Mouse (Mus musculus) macrophage (primary cell): Measurements from ENCODE around the gene Inhbc. TPM values are rescaled to one million over a fixed set of nuclear protein-coding genes. Genes with fewer than 3 reads are reported as not detected.

Experiments
- H3K27ac ChIP-seq: fragments of 350-480 bp; formaldehyde crosslinking; 2 replicates; pipeline ENCODE4 v1.9.0; 2021
- H3K36me3 ChIP-seq: fragments of 350-480 bp; formaldehyde crosslinking; 2 replicates; pipeline ENCODE4 v1.9.0; 2021; ENCODE audit errors: inconsistent target
- H3K4me3 ChIP-seq: fragments of 350-480 bp; formaldehyde crosslinking; 2 replicates; pipeline ENCODE4 v1.9.0; 2021; ENCODE audit errors: inconsistent target
- H3K79me2 ChIP-seq: fragments of 350-480 bp; formaldehyde crosslinking; 2 replicates; pipeline ENCODE4 v1.9.0; 2021; ENCODE audit errors: inconsistent target
- WGBS: methylation state at CpG from one replicate; pipeline ENCODE4 v1.1.7; 2026; ENCODE audit warnings: inconsistent platforms; ENCODE audit not compliant: missing documents; 5-methylcytosine and 5-hydroxymethylcytosine counted together
- polyA plus RNA-seq: library from polyadenylated mRNA; stranded (reverse); fragments of 250-400 nt; gene quantifications from 3 replicates; pipeline ENCODE4 v1.2.4, GENCODE M21; 2018; ENCODE audit warnings: inconsistent platforms

Inhbc gene
- polyA plus RNA-seq, 1 experiment from 2014 or later: not detected

DNA sequence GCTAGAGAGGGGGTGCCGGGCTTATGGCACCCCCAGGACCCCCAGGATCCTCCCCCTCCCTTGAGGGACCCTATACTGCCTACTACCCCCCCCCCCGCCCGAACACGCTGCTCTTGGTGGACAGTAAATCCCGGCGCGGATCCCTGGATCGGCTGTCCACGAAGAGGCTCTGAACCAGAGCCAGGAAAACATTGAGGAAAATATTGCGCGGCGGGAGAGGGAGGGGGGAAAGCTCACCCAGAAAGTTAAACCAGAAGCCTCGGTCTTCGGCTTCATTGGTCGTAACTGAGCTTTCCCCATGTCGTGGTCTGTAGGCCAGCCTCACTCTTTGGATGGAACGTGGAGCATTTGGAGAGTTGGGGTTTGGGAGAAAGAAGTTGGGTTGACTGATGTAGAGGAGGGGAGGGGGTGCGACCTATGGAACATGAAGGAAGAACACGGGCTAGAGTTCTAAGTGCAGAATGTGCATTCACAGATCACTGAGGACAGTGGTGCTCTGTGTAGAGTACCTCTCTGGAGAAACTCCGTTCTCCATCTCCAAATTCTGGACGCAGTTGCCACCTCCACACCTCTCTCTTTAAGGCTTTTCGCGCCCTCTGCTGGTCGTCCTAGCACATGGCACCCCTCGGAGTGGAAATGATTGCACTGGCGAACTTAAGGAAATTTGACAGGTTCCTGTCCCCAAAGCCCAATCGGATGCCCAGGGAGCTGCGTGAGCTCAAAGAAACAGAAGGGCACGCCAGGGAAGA, 28.2 kb downstream of the Inhbc start, which contains the start of gene Gli1:
Gene Gli1, minus strand, starts transcription at position 84 of the 749 bp plus-strand sequence.
- Histone ChIP-seq H3K79me2 (no peaks in the 10 kb centered on the region), H3K36me3 (no peaks in the 10 kb centered on the region), H3K27ac (no peak within 1 kb of the TSS), H3K4me3 (no peak within 1 kb of the TSS; the same call in 1 of the 2 replicates)
- 2% methylated on average over 29 of the region's 29 CpGs for WGBS

DNA sequence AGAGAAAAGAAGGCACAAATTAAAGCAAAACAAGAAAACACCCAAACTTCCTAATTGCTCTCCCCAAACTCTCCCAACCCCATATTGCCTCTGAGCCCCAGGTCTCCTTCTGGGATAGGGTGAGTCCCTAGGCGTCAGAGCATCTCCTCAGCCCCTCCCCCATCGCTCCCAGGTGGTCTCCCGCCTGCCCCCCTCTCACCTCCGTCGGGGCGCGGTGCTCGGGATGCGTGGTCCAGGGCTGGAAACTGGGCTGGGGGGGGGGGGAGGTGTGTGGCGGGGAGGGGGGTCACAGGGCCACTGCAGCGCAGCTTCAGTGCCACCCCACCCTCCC, 28.9 kb downstream of the Inhbc start:
- WGBS: 4% methylated on average over 10 of the region's 11 CpGs
- H3K4me3 ChIP-seq: no peak overlapping the region
- no peak overlapping the region for H3K27ac ChIP-seq
- H3K79me2 ChIP-seq: no peaks in the 10 kb centered on the region
- H3K36me3 ChIP-seq: no peaks in the 10 kb centered on the region

DNA sequence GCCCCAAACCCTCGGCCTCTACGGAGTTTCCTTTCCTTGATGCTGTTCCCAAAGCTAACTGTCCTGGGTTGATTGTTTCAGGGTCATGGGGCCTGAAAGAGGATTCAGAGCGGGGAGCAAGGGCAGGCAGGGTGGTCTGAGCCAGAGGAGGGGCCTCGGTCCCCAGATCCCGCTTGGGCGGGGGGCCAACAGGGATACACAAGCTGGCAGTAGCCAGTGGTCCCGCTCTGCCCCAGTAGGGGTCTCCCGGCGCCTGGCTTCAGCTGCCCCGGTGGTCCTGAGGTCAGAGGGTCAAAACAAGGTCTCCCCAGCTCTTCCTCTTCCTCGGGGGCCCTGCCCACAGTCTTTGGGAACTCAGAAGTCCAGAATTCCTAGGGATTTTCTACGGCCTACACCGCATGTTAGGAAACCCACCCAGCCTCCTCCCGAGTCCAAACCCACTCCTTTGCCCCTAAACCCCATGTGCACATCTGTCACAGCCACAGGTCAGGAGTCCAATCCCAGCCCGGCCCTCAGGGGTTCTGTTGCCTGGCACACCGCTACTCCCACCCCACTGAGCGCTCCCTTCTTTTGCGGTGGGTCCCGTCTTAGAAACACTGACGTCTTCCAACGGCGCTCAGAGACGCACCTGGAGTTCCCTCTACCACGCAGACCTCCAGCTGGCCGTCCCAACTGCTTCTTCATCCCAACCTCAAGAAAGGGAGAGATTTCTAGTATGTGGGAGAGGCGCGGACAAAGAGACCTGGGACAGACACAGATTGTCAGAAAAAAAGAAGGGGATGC, 29.5 kb downstream of the Inhbc start:
- 6% methylated on average over 24 of the region's 27 CpGs for WGBS
- H3K36me3 ChIP-seq: no peaks in the 10 kb centered on the region
- no peak overlapping the region for H3K27ac ChIP-seq
- no peak overlapping the region for H3K4me3 ChIP-seq
- no peaks in the 10 kb centered on the region for H3K79me2 ChIP-seq

DNA sequence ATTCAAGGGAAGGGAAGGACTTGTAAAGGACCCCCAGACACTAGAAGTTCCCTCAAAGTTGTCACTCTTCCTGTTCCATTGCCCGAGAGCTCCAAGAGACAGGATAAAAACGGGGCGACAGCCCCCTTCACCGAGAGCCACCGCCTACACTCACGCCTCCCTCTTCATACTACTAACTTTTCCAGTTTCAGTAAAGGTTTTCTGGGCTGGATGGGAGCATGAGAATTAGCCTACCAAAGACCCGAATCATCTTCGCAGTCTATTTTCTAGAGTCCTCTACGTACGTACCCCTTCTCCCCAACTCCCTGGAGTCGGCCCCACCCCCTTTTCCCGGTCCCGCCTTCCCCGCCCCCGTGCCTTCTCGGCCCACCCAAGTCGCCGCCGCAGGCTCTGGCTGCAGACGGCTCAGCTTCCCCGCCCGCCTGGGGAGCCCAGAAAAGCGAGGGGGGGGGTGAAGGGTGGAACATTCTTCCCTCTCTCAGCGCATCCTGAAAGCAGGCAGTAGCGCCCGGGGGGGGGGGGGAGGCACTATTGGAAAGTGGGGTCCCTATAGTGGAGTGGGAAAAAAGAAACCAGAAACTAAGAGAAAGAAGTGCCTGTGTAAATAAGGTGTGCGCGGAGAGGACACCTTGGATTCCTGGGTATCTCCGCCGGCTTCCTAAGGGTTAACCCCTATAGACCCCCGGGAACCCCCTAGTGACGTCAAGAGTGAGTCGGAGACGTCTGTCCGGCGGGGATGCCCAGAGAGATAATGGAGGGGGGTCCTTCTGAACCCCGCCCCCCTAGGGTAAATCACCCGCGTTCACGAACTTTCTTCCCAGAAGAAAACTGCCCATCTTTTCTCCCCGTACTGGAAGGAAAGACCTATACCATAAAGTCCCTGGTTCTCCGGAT, 30.3 kb downstream of the Inhbc start:
- Histone ChIP-seq H3K27ac (no peak overlapping the region), H3K4me3 (peak overlapping the region; percentile 24), H3K79me2 (no peaks in the 10 kb centered on the region), H3K36me3 (no peaks in the 10 kb centered on the region)
- WGBS: 2% methylated on average over 37 of the region's 42 CpGs

DNA sequence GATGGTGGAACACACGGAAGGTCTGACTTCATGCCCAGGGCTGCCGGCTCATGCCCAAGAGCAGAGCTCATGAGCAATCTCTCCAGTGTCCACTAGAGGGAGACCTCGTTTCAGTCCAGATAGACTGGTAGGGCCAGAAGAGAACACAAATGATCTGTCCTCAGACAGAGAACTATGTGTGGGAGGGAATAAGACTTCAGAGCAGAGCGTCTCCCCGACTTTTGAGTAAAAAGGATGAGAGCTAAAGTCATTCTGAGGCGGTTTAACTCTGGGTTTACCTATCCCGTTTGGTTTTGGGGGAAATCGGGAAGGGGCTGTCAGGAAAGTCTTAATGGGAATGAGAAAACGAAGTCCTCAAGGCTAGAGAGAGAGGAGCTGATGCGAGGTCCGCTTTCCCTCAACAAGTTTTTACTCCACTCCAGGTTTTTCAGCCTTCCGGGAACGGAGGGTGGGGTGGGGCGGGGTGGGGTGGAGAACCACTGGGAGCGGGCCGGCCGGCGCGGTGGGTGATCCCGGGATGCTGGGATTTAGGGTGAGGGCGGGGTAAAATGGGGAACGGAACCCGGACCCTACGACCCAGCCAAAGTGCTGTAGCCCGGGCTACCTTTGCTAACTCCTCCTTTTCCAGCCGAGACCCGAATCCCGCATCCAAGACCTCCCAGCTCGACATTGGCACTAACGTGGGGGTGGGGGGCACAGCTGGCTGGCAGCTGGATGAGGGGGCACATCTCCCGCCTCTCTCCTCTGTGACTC, 31.1 kb downstream of the Inhbc start:
- H3K79me2 ChIP-seq: no peaks in the 10 kb centered on the region
- whole genome bisulfite sequencing: 2% methylated on average over 31 of the region's 31 CpGs
- H3K27ac ChIP-seq: no peak overlapping the region
- H3K36me3 ChIP-seq: no peaks in the 10 kb centered on the region
- peak overlapping the region; percentile 24 for H3K4me3 ChIP-seq

DNA sequence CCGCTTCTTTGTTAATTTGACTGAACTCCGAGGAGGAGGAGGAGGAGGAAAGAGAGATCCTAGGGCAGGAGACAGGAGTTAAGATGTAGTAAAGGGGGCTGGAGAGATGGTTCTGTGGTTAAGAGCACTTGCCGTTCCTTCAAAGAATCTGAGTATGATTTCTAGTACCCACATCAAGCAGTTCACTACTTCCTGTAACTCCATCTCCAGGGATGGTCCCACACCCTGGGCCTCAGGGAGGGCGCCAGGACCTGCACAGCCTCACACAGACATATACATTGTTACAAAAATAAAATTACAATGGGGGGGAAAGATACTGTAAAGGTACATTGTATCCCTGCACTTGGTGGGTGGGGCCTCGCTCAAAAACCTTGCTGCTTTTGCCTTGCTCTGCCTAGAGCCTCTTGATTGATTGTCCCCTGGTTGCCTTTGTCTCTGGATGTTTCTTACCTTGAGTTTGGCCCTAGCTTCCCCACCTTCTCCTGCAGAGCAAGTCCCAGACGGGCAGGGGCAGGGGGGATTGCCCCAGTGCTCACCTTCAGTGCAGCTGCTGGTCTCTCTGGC, 32.6 kb downstream of the Inhbc start:
- Histone ChIP-seq H3K27ac (no peak overlapping the region), H3K36me3 (no peaks in the 10 kb centered on the region), H3K79me2 (no peaks in the 10 kb centered on the region), H3K4me3 (no peak overlapping the region)
- WGBS: 71% methylated on average over 6 of the region's 6 CpGs

DNA sequence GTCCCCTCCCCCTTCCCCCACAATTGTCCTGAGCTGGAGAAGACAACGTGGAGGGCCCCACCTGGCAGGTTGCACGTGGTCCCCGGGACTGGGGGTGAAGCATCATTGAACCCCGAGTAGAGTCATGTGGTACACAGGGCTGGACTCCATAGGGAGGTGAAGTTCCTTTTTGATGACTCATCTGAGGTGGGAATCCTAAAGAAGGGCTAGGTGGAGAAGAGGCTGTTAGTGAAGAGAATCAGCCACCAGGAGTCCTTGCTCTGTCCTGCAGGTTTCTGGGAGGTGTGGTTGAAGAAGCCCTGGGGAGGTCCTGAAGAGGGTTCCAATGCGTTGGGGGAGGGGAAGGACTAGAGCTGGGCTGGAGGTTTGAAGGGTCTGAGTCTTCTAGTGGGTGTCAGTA, 33.3 kb downstream of the Inhbc start:
- Histone ChIP-seq H3K79me2 (no peaks in the 10 kb centered on the region), H3K27ac (no peak overlapping the region), H3K36me3 (no peaks in the 10 kb centered on the region), H3K4me3 (no peak overlapping the region)
- 53% methylated on average over 5 of the region's 5 CpGs for WGBS

DNA sequence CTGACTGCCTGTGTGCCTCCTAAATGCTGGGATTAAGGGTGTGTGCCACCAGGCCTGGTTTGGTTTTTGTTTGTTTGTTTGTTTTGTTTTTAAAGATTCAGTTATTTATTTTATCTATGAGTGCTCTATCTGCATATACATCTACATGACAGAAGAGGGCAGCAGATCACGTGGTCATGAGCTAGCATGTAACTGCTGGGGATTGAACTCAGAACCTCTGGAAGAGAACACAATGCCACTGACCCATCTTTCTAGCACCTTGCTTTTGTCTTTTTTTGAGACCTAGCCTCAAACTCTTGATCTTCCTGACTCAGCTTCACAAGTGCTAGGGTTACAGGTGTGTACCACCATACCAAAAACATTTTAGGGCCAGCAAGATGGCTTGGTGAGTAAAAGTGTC, 35.0 kb downstream of the Inhbc start:
- Histone ChIP-seq H3K27ac (no peak overlapping the region), H3K79me2 (no peaks in the 10 kb centered on the region), H3K36me3 (peaks cover 3% of the 10 kb centered on the region; the same call in 1 of the 2 replicates), H3K4me3 (no peak overlapping the region)
- 50% methylated on average over 1 of the region's 1 CpGs for WGBS

DNA sequence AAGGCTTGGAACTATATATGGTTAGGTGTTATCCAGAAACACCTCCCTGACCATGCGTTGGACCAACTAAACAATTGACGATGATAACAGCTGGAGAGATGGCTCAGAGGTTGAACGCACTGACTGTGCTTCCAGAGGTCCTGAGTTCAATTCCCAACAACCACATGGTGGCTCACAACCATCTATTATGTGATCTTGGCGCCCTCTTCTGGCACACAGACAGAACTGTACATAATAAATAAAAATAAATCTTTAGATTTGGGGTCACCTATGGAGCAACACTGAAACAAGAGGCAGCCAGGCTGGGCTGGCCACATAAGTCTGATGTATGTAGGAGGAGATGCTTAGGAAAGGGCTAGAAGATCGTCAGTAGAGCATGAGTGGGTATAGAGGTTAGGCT, 37.1 kb downstream of the Inhbc start:
- H3K36me3 ChIP-seq: peaks cover 24% of the 10 kb centered on the region; the same call in 1 of the 2 replicates

DNA sequence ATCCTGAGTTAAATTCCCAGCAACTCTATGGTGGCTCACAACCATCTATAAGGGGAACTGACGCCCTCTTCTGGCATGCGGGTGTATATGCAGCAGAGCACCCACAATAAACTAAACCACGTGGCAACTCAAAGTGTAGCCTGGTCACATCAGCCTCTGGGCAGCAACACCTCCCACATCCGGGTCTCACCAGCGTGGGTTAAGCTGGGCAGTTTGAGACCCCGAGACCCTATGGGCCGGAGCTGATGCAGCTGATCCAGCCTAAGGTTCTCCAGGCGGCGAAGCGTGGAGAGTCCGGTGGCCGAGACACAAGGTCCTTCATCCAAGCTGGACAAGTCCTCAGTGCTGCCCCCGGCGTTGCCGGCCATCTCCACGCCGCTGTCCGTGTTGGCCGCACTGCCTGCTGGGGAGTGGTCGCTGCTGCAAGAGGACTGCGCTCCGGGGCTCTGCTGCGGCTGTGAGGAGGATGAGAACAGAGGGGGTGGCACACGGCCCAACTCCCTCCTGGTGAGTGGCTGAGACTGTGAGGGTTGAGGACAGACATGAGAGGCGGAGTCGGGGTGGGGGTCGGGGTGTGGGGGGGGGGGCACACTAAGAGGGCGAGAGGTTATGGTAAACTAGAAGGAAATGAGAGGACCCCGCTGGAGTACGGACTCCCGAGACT, 37.9 kb downstream of the Inhbc start:
- WGBS: 46% methylated on average over 30 of the region's 31 CpGs
- H3K36me3 ChIP-seq: peaks cover 32% of the 10 kb centered on the region; the same call in 1 of the 2 replicates
- H3K4me3 ChIP-seq: no peak overlapping the region
- no peak overlapping the region for H3K27ac ChIP-seq
- no peaks in the 10 kb centered on the region for H3K79me2 ChIP-seq

More for the DNA sequence above, 37.1 kb downstream of the Inhbc start:
- 68% methylated on average over 4 of the region's 5 CpGs for WGBS
- H3K79me2 ChIP-seq: no peaks in the 10 kb centered on the region
- H3K27ac ChIP-seq: no peak overlapping the region
- no peak overlapping the region for H3K4me3 ChIP-seq

DNA sequence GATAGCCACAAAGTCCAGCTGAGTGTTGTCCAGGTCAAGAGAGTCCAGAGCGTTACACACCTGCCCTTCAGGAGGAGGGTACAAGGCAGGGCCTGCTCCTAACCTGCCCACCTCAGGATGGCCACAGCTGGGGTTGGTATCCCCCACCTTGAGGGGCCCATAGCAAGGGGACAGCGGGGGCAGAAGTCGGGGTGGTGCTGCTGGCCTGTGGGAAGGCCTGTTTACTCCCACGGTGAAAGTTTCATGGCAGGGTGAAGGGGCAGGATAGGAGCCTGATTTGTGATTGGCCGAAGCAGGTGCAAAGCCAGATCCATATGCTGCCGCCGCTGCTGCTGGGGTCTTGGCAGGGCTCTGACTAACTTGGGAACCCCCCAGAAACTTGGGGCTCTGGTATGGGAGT, 40.0 kb downstream of the Inhbc start:
- H3K36me3 ChIP-seq: peaks cover 45% of the 10 kb centered on the region; the same call in 1 of the 2 replicates
- WGBS: 94% methylated on average over 7 of the region's 7 CpGs

DNA sequence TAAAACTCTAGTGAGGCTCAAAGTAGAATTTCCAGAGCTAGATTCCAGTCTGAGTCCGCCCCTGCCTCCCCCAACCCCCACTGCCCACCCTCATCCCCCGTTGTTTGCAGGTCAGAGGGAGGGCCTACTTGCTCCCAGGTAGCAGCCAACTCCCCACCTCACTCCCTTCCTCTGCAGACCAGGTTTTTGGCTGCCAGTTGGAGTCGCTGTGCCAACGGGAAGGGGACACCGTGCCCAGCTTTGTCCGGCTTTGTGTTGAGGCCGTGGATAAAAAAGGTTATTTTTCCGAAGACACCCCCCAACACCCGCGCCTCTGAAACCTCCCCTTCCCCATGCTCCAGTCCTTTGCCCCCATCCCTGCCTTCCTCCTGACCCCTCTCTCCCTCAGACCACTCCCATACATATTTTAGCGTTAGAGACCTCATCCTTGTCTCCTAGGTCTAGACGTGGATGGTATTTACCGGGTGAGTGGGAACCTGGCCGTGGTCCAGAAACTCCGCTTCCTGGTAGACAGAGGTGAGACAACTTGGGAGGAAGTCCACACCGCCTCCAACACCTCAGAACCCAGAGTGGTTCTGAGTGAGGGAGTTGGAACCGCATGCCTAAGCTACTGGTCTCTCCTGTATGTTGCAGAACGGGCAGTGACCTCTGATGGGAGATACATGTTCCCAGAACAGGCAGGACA, 42.6 kb downstream of the Inhbc start:
- no peak overlapping the region for H3K27ac ChIP-seq
- H3K36me3 ChIP-seq: peaks cover 45% of the 10 kb centered on the region; the same call in 1 of the 2 replicates
- 88% methylated on average over 16 of the region's 18 CpGs for WGBS
- H3K4me3 ChIP-seq: no peak overlapping the region
- peaks cover 13% of the 10 kb centered on the region for H3K79me2 ChIP-seq

More for the DNA sequence above, 40.0 kb downstream of the Inhbc start:
- H3K79me2 ChIP-seq: no peaks in the 10 kb centered on the region; the same call in 1 of the 2 replicates
- H3K4me3 ChIP-seq: no peak overlapping the region
- H3K27ac ChIP-seq: no peak overlapping the region

DNA sequence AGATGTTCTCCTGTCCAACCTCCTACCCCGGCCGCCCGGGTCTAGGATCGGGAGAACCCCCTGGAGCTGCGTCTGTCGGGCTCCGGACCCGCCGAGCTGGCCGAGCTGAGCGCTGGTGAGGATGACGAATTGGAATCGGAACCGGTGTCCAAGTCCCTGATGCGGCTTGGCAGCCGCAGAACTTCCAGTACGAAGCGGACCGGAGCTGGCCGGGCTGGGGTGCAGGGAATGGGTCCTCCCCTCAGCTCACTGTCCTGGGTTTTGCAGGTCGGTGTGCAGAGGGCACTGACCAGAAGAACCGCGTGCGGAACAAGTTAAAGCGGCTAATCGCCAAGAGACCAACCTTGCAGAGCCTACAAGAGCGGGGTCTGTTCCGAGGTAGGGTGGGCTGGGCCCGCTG, 43.4 kb downstream of the Inhbc start:
- 90% methylated on average over 14 of the region's 29 CpGs for WGBS
- Histone ChIP-seq H3K27ac (no peak overlapping the region), H3K4me3 (no peak overlapping the region), H3K36me3 (peaks cover 45% of the 10 kb centered on the region; the same call in 1 of the 2 replicates), H3K79me2 (peaks cover 13% of the 10 kb centered on the region)
